Mouse (Mus musculus): ENCODE data around the gene Gm6217. TPM values are rescaled to one million over a fixed set of nuclear protein-coding genes. Genes with fewer than 3 reads are reported as not detected.
"Not testable (repeated sequence)": the region's sequence is repeated elsewhere in the genome, so short reads cannot be mapped to it uniquely, and the experiment has no call there.

Gm6217 gene
- not detected for total RNA-seq (2021)
- long read RNA-seq, experiment 1, result 0 reads
- long read RNA-seq, experiment 2, result 0 reads

DNA sequence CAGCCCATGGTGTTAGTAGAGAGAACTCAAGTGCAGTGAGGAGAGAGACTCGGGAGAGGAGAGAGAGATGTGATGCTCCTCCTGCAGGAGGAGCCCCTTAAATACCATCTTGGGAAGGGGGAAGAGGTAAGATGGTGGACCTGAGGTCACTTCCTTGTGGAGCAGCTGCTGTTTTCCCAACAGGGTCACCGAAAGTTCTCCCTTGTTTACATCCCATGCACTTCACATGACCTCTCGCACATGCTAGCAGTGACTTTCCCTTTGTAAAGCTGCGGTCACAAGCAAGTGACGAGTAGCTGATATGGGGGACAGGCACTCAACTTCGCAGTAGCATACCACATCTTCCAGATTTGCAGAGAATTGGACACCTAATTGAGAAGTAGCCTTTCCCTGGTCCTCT is at the start of gene Gm6217:
Gene Gm6217, minus strand, starts transcription at position 74 of the 400 bp plus-strand sequence.
- not testable (repeated sequence) for DNase-seq (ENCODE audit: low spot score in 2 of 2)

DNA sequence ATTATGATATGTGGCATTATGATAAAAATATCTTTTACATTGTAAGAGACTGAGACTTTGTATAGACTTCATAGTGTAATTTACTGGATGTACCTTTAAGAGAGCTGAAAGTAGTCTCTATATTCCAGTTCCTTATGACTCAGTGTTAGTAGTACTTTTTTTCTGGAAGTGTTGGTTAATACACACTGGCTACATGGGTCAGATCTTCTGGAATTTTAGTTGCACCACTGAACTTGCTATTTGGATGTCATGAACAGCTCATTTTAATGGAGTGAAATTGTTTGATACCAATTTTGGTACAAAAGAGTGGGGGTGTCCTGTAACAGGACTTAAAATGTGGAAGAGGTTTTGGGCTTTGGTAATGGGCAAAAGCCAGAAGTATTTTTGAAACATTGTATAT is 46.6 kb upstream of the Gm6217 start:
- DNase-seq (ENCODE audit: low spot score in 2 of 2), result no peak

DNA sequence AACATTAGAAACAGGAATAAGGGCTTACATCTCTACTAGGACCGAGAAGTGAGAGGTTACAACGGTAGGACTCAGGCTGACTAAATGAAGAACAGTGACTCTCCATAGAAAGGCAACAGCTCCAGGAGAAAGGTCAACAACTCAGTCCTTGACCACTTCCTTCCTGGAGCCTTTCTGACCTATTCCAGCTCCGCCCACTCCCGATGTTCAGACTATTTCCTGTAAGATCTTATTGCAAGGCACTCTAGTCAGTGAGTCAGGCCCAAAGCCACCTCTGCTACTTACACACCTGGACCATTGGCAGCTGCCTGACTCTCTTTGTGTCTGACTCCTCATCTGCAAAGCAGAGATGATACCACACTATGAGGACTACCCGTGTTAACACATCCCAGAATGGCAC is 44.6 kb upstream of the Gm6217 start:
- DNase-seq (ENCODE audit: low spot score in 2 of 2), result no peak

DNA sequence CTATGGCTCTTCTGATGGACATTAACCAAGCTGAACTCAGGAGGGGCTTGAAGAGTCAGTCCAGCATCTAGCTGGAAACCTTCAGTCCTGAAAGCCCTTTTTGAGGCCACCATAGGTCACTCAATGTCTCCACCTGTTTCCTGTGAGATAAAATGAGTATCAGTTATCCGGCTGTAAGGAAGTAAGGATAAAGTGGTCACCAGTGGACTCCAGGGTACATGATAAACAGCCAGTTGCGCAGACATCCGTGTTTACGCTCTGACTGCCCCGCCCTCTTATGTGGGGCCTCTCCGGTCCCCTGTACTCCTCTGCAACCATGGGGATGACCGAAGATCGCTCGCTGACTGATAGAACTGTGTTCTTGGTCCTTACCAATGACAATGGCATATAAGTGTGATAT is 43.1 kb upstream of the Gm6217 start:
- no peak for DNase-seq (ENCODE audit: low spot score in 2 of 2)

DNA sequence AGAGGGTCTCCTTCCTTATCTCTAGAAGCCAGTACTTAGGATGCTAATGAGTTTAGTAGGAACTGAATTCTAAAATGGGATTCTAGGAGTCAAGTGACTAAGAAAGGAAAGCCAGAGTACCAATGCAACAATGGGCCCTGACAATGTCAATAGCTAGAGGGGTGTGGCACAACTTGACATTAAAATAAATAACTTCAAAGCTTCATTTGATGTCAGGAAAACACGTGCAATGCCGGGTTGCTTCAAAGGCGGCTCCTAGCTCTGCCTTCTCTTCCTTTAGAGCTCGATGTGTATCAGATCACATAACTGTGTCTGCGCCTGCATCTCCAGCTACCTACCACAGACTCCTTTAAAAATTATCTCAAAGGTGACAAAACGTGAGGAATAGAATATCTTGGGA is 42.7 kb upstream of the Gm6217 start:
- no peak for DNase-seq (ENCODE audit: low spot score in 2 of 2)

DNA sequence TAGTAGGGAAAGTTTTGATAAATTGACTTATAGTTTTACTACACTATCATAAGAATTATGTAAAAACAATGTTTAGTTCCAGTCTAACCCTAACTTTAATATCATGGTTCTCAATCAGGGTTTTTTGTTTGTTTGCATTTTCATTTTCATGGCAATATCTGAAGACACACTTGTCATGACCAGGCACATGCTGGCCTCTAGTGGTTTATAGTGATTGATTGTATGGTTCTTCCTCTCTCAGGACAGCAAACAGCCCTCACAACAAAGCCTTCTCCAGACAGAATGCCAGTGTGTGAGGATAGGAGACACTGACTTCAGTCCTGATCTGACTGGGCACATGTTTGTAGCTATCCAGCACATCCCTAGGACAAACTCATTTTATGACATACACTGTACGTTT is 42.0 kb upstream of the Gm6217 start:
- no peak for DNase-seq (ENCODE audit: low spot score in 2 of 2)

DNA sequence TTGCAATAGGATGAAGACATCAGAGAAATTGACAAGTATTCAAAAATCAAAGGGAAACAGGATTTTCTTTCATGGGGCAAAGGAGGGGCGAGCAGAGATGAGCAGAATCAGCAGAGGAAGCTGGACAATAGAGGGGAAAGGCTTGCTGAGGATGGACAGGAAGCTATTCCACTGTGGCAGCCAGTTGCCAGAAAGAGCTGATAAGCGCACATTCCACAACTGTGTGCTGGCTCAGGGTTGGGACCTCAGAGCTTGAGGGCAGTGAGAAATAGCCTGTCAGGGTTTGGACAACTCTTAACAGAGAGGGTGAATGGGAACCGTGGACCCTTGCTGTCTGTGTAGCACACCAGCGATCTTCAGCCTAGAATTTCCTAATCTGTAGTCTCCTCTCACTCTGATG is 40.8 kb upstream of the Gm6217 start:
- DNase-seq (ENCODE audit: low spot score in 2 of 2), result peak in 1 of 2 experiments; percentile 27

DNA sequence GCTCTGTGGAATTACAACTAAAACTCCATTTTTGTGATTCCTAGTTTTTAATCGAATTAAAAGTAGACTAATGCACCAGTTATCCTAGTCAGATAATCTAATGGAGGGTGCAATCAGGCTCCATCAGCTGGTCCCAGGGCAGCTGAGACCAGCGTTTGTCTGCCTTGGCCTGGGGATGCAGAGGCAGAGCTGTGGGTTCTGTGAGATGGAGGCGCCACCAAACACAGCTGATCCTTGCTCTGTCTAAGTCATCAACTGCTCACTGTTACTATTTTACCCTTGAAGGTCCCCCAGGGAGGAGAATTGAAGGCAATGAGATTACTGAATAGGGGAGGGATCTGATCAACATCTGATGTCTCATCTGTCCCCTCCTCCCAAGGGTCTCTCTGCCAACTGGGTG is 35.2 kb upstream of the Gm6217 start:
- no peak for DNase-seq (ENCODE audit: low spot score in 2 of 2)

DNA sequence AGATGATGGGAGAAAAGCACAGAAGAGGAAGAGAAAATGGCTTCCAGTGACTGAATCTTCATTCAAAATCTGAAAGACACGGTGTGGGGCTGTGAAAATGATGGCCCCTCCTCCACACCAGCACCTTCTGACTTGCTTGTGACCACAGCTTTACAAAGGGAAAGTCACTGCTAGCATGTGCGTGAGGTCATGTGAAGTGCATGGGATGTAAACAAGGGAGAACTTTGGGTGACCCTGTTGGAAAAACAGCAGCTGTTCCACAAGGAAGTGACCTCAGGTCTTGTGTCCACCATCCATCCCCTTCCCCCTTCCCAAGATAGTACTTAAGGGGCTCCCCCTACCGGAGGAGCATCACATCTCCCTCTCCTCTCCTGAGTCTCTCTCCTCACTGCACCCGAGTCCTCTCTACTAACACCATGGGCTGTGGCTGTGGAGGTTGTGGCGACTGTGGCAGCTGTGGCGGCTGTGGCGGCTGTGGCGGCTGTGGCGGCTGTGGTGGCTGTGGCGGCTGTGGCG is 28.7 kb upstream of the Gm6217 start, which contains the start of gene Gm47955:
Gene Gm47955, plus strand, starts transcription at position 417 of the 516 bp plus-strand sequence.
- no peak for DNase-seq (ENCODE audit: low spot score in 2 of 2)

DNA sequence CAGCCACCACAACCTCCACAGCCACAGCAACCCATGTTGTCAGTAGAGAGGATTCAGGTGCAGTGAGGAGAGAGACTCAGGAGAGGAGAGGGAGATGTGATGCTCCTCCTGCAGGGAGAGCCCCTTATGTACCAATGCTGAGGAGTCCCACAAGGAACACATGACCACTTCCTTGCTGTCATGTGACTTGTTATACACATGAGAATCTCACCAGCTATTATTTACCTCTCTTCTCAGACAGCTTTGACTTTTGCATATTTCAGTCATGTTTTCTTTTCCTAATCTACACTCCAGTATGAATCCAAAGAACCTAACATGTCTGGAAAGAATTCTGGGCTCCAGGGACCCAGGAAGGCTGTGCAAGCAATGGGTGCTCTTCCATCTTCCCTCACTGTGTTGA is 24.7 kb upstream of the Gm6217 start, which contains the start of gene Gm7544:
Gene Gm7544, minus strand, starts transcription at position 101 of the 400 bp plus-strand sequence.
- DNase-seq (ENCODE audit: low spot score in 2 of 2), result not testable (repeated sequence)

DNA sequence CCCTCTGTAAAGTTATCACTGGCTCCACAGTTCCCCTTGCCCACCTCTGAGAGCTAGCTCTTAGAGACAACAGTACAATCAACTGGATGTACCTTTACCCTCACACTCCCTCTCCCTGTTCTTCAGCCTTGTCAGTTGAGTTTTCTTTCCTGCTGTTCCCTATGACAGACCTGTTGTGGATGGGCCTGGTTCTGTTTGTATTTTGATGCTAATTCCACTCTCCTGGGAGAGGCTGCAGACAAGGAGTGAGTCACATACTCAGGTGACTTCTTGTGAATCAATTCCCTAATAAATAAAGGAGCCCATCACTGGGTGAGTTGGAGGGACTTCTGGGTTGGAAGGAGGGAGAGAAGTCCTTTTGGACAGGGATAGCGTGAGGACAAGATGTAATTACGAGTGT is 17.4 kb upstream of the Gm6217 start:
- no peak for DNase-seq (ENCODE audit: low spot score in 2 of 2)

DNA sequence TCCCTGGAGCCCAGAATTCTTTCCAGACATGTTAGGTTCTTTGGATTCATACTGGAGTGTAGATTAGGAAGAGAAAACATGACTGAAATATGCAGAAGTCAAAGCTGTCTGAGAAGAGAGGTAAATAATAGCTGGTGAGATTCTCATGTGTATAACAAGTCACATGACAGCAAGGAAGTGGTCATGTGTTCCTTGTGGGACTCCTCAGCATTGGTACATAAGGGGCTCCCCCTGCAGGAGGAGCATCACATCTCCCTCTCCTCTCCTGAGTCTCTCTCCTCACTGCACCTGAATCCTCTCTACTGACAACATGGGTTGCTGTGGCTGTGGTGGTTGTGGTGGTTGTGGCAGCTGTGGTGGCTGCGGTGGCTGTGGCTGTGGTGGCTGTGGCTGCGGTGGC is 14.8 kb upstream of the Gm6217 start:
- DNase-seq (ENCODE audit: low spot score in 2 of 2), result not testable (repeated sequence)

DNA sequence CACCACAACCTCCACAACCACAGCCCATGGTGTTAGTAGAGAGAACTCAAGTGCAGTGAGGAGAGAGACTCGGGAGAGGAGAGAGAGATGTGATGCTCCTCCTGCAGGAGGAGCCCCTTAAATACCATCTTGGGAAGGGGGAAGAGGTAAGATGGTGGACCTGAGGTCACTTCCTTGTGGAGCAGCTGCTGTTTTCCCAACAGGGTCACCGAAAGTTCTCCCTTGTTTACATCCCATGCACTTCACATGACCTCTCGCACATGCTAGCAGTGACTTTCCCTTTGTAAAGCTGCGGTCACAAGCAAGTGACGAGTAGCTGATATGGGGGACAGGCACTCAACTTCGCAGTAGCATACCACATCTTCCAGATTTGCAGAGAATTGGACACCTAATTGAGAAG is 12.1 kb upstream of the Gm6217 start, which contains the start of gene A030003K21Rik:
Gene A030003K21Rik, minus strand, starts transcription at position 94 of the 400 bp plus-strand sequence.
- DNase-seq (ENCODE audit: low spot score in 2 of 2), result not testable (repeated sequence)

DNA sequence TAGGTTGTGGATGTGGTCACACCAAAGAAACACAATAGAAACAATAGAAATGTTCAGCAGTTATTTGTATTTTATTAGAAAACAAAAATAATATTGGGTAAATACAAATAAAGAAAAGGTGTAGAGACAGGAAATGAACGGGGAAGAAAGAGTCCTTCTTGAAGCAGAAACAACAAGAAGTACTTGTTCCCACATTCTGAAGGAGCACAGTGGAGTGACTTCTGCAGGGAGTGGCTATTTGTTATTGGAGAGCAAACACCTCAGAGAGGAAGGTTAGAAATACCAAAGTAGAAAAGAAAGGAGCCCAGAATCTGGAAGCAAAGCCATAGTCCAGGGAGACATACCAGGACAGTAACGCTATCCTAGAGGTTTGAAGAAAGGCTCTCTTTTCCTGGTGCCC is 11.3 kb upstream of the Gm6217 start:
- not testable (repeated sequence) for DNase-seq (ENCODE audit: low spot score in 2 of 2)

DNA sequence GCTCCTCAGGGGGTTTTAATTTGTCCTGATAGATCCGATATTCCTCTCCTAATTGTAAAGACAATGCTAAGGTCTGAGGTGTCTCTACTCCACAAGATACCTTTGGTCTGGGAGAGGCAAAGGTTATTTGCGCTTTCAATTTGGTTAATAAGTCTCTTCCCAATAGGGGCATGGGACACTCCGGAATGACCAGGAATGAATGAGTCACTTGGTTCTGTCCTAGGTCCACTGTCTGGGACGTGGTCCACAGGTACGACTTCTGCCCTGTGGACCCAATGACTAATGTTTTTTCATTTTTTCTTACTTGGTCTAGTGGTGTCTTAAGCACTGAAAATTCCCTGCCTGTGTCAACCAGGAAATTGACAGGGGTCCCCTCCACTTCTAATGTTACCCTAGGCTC is 7.5 kb upstream of the Gm6217 start:
- no peak for DNase-seq (ENCODE audit: low spot score in 2 of 2)

DNA sequence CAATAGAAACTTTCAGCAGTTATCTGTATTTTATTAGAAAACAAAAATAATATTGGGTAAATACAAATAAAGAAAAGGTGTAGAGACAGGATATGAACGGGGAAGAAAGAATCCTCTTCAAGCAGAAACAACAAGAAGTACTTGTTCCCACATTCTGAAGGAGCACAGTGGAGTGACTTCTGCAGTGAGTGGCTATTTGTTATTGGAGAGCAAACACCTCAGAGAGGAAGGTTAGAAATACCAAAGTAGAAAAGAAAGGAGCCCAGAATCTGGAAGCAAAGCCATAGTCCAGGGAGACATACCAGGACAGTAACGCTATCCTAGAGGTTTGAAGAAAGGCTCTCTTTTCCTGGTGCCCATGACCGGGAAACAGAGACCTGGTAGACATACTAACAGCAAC is 641 bp downstream of the Gm6217 start:
- not testable (repeated sequence) for DNase-seq (ENCODE audit: low spot score in 2 of 2)

DNA sequence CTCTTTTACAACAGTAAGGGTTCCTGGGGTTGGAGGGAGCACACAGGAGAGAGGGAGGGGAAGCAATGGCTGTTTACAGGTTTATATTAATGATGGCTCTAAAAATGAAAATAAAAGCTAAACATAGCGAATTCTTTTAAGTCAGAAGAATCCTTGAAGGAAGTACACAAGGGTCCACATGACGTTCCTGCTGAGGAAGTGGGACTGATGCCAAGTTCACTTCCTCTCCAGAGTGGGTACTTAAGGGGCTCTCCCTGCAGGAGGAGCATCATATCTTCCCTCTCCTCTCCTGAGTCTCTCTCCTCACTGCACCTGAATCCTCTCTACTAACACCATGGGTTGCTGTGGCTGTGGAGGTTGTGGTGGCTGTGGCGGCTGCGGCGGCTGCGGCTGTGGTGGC is 6.5 kb downstream of the Gm6217 start, which contains the start of gene A030014E15Rik:
Gene A030014E15Rik, plus strand, starts transcription at position 268 of the 400 bp plus-strand sequence.
- DNase-seq (ENCODE audit: low spot score in 2 of 2), result no peak

DNA sequence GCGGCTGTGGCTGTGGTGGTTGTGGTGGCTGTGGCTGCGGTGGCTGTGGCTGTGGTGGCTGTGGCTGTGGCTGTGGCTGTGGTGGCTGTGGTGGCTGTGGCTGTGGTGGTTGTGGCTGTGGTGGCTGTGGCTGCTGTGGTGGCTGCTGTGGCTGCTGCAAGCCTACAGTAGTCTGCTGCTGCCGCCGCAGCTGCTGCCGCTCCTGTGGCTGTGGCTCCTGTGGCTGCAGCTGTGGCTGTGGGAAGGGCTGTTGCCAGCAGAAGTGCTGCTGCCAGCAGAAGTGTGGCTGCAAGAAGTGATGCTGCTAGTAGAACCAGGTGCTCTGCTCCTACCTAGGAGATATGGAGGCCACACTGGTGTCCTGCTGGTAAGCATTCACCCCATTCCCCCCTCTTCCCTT is 17.8 kb downstream of the Gm6217 start:
- DNase-seq (ENCODE audit: low spot score in 2 of 2), result not testable (repeated sequence)

DNA sequence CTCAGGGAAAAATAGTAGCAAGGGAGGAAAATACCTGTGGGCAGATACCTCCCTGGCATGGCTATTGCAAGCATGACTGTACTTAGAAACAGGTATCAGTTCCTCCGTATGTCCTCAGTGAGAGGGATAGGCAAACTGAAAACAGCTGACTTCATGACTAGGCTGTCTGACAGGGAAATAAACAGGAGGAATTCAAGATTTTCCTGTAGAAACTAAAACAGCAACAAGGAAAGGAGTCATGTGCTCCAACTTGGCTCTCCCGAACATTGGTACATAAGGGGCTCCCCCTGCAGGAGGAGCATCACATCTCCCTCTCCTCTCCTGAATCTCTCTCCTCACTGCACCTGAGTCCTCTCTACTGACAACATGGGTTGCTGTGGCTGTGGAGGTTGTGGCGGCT is 18.2 kb downstream of the Gm6217 start, which contains the start of gene A030005L19Rik:
Gene A030005L19Rik, plus strand, starts transcription at position 301 of the 400 bp plus-strand sequence.
- no peak for DNase-seq (ENCODE audit: low spot score in 2 of 2)

DNA sequence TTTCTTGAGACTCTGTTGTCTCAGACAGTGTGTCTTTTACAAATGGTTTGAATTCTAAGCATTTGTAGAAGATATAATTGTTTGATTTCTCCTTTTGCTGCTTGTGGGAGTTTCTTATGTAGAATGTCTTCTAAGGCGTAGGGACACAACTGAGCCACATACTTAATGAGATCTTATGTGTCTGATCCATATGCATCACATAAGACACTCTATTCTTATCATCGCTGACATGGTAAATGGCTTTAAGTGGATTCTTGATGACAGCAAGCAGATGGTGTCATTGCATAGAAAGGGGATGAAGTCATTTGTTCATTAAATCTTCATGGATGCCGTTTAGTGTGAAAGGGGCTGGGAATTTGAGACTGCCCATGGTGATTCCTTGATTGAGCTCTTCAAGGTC is 25.3 kb downstream of the Gm6217 start:
- DNase-seq (ENCODE audit: low spot score in 2 of 2), result no peak

DNA sequence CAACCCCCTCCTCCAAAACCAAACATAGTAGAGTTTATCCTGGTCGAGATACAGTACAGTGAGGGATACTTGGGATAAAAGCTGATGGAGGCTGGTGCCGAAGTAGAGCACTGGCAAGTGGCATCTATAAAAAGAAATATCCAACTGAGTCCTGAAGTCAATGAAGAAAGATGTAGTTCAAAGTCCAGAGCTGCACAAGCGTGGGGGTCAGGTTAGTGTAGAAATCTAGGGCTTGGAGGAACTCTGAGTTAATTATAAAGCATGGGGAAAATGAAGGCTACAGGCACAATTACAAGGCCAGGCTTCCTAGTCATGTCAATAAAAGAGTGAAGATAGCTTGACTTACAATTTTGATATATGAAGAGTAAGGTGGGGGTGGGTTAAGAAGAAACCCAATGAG is 30.0 kb downstream of the Gm6217 start:
- DNase-seq (ENCODE audit: low spot score in 2 of 2), result no peak

DNA sequence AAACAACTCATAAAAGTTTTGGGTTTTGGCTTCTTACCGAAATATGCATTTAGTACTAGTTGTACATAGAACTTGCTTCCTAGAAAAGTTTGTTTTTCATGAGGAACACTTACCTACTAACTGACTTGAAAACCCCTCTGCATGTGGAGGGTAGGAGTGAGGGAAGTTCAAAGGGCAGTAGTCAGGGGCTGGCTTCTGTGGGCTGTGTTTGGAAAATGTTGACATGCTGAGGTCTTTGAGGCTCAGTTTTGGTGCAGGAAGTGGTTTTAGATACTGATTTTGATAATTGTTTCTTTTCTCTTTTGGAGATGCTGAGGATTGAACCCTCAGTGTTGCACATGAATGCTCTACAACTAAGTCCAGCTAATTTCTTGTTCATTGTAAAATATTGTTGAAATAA is 30.6 kb downstream of the Gm6217 start:
- no peak for DNase-seq (ENCODE audit: low spot score in 2 of 2)

DNA sequence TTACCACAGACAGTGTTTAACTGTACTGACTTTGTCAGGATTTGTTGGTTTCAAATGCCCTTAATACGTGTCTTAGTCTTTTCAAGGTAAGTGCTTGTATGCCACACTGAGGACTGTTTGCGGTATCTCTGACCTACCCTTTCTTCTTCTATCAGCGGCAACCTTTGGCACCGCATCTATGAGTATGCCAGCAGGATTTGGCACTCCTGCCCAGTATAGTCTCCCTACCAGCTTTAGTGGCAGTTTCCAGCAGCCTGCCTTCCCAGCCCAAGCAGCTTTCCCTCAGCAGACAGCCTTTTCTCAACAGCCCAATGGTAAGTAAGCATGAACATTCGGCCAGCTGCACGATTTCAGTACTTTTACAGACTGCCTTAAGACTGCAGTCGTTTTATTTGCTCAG is 37.9 kb downstream of the Gm6217 start:
- DNase-seq (ENCODE audit: low spot score in 2 of 2), result no peak

Measured in adrenal gland, adult 18-20 months (tissue).